Mouse (Mus musculus) heart, embryonic 11.5 days (tissue): ENCODE measurements at regions not wholly inside any gene's neighbourhood (a gene's known extent, or its start where the extent isn't known, plus 50 kb on each side); places are given as distances from the start of the nearest gene placed in this dataset.

Experiments used
- ATAC-seq: fragments of 200-750 bp; cut with Nextera tagmentation; replicated peaks from 2 replicates; pipeline ENCODE4 v1.8.0; 2017; ENCODE audit warnings: moderate library complexity; ENCODE audit not compliant: insufficient number of reproducible peaks, low FRiP score, low TSS enrichment
- H3K27ac ChIP-seq: fragments of 300-500 bp; sonication (generic); 2 replicates; pipeline ENCODE4 v1.5.1; 2014; ENCODE audit warnings: mild to moderate bottlenecking, low read depth, low read length
- H3K27me3 ChIP-seq: fragments of 300-500 bp; sonication (generic); 2 replicates; pipeline ENCODE4 v1.6.1; 2014; ENCODE audit warnings: mild to moderate bottlenecking, low read length, mixed read lengths; ENCODE audit not compliant: control insufficient read depth, insufficient read depth
- H3K36me3 ChIP-seq: fragments of 300-500 bp; sonication (generic); 2 replicates; pipeline ENCODE4 v1.6.1; 2014; ENCODE audit warnings: mild to moderate bottlenecking, low read length, moderate library complexity, mixed read lengths; ENCODE audit not compliant: control insufficient read depth, insufficient read depth
- H3K4me1 ChIP-seq: fragments of 300-500 bp; sonication (generic); 2 replicates; pipeline ENCODE4 v1.6.1; 2014; ENCODE audit warnings: low read length; ENCODE audit not compliant: control insufficient read depth, insufficient read depth
- H3K4me2 ChIP-seq: fragments of 300-500 bp; sonication (generic); 2 replicates; pipeline ENCODE4 v1.6.1; 2014; ENCODE audit warnings: mild to moderate bottlenecking, moderate library complexity
- H3K4me3 ChIP-seq: fragments of 300-500 bp; sonication (generic); 2 replicates; pipeline ENCODE4 v1.5.1; 2014; ENCODE audit warnings: low read depth, low read length
- H3K9ac ChIP-seq: fragments of 300-500 bp; sonication (generic); 2 replicates; pipeline ENCODE4 v1.6.1; 2014; ENCODE audit warnings: mild to moderate bottlenecking, low read depth, low read length, moderate library complexity
- H3K9me3 ChIP-seq: fragments of 300-500 bp; sonication (generic); replicated peaks from 2 replicates; pipeline ENCODE4 v1.6.1; 2016; ENCODE audit warnings: low read length; ENCODE audit not compliant: control insufficient read depth
- WGBS: fragments of 180-500 bp; shearing (Covaris S2); extraction: QIAGEN DNeasy Blood & Tissue Kit; methylation state at CpG from one replicate; pipeline ENCODE4 v1.1.7; 2014; ENCODE audit not compliant: insufficient replicate concordance; 5-methylcytosine and 5-hydroxymethylcytosine counted together

DNA sequence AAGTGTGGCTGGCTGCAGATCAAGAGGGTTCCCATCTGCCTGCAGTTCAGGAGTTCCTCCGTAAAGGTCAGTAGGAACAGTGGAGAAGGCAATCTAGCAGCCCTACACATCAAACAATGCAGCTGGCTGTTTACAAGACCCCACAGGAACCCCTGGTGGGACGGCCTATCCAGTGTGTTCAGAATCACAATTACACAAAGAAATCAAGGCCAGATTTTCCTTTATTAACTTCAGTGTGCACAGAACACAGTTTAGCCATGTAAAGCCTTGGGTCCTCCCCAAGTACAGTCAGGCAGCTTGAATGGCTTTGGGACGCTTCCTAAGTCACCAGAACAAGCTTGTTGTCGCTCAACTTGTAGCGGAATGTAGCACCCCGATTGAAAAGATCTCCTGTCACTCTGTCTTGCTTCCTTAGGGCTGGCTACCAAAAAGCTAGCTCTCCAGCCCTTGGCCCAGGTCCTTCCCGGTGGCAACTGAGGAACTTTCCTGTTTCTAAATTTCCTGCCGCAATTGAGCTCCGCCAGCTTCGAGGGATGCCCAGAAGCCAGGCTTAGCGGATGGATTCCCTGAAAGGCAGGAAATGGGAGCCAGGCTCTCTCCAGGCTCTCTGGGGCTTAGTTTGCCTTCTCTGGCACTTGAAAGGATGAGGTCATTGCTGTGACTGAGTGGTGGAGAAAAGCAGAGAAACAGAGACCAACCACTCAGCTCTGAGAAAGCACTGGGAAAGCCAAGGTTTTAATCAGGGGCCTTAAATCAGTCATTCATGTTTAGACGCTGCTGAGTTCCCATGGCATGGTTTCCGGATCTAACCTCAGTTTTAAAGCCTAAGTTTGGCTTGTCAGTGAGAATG lies 78.1 kb upstream of the Spin1 start:
- WGBS, result 49% methylated on average over 13 of the region's 13 CpGs
- no peak overlapping the region for H3K4me3 ChIP-seq
- H3K9me3 ChIP-seq, result no peaks in the 10 kb centered on the region
- no peaks in the 10 kb centered on the region for H3K36me3 ChIP-seq
- no peak for ATAC-seq
- H3K27ac ChIP-seq, result peak overlapping the region; percentile 64
- no peak overlapping the region for H3K4me2 ChIP-seq
- peaks cover 2% of the 10 kb centered on the region; the same call in 1 of the 2 replicates for H3K4me1 ChIP-seq
- no peaks in the 10 kb centered on the region for H3K27me3 ChIP-seq
- 0 out of 2 replicates have a peak overlapping the region, but pooled peaks have one; percentile 34 for H3K9ac ChIP-seq

DNA sequence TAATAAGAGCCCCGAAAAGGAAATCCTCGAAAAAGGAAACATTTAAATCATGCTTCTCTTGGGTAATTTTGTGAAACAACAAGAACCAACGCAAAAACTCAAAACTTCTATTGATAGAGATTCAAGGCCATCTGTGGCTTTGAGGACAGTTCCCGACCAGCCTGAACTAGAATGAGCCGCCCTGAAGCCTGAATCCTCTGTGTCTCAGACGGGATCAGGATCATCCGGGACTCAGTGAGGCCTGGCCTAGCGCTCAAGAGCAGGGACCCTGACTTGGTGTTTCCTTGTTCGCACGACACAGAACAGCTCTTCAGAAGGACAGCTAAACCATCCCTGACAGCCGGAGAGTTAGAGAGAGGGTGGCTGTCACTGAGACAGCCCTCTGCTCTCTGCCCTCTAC lies 77.4 kb upstream of the Spin1 start:
- no peak overlapping the region for H3K9ac ChIP-seq
- H3K9me3 ChIP-seq, result no peaks in the 10 kb centered on the region
- no peaks in the 10 kb centered on the region for H3K4me1 ChIP-seq
- no peak overlapping the region for H3K4me2 ChIP-seq
- H3K27me3 ChIP-seq, result no peaks in the 10 kb centered on the region
- 79% methylated on average over 11 of the region's 11 CpGs for WGBS
- no peaks in the 10 kb centered on the region for H3K36me3 ChIP-seq
- no peak overlapping the region for H3K4me3 ChIP-seq
- peak overlapping the region; percentile 54; the same call in 1 of the 2 replicates for H3K27ac ChIP-seq
- ATAC-seq, result no peak

DNA sequence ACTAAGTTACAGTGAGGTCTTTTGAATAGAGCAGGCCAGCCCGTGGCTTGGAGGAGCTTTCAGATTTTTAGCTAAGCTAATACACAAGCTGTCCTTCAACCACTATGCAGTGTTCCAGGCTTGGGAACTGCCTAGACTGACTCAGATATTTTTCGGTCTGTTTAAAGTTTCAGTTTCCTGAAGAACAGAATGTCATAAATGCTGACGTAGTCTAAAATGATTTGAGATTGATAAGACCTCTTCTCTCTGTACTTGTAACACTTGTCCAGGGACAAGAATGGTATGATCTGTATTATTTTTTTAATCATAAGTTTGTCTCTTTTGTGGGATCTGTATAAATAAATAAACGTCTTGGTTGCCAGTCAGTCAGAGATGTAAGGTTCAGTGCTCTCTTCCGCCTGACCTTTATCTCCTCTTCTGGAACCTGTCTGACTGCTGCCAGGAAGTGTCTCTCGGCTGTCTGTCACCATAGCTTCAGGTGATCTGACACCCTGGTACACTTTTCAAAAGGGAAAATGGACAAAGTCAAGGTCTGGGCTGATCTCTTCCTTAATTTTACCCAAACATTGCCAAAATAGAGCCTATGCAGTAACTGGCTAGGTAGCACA lies 74.3 kb upstream of the Spin1 start:
- Histone ChIP-seq H3K27me3 (no peaks in the 10 kb centered on the region), H3K9me3 (0 out of 2 replicates have a peak, but pooled peaks cover 2% of the 10 kb centered on the region), H3K9ac (no peak overlapping the region), H3K4me1 (no peaks in the 10 kb centered on the region), H3K4me3 (no peak overlapping the region), H3K4me2 (no peak overlapping the region), H3K27ac (no peak overlapping the region), H3K36me3 (no peaks in the 10 kb centered on the region)
- ATAC-seq, result no peak
- 48% methylated on average over 6 of the region's 6 CpGs for WGBS

DNA sequence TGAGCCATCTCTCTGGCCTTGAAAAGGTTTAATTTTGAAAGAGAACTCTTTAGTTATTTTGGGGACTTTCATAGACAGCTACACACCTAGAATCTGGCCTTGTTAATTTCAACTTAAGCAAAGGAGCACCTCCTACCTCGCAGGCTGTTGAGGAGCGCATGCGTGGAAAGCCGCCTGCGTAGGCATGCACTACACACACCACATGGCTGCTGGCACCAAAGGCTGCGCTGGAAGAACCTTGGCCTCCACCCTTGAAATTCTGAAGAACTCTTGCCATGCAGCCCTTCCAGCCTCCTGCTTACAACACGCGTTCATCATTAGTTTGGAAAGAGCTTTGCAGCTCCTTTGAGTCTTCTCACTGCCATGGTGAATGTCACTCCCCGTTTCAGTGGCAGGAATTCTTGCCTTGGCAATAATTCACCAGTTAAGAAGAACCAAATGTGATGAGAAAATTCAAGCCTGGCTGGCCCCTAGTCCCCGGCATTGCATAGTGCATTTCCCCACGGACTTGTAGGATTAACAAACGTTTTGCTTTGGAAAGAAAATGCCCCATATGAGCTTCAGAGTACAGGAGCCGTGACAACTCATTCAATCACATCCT lies 62.7 kb upstream of the Spin1 start:
- Histone ChIP-seq H3K9ac (no peak overlapping the region), H3K4me3 (no peak overlapping the region), H3K27ac (no peak overlapping the region), H3K4me1 (no peaks in the 10 kb centered on the region), H3K4me2 (no peak overlapping the region), H3K36me3 (no peaks in the 10 kb centered on the region), H3K27me3 (no peaks in the 10 kb centered on the region), H3K9me3 (peaks cover 5% of the 10 kb centered on the region; the same call in 1 of the 2 replicates)
- no peak for ATAC-seq
- 86% methylated on average over 13 of the region's 13 CpGs for WGBS

DNA sequence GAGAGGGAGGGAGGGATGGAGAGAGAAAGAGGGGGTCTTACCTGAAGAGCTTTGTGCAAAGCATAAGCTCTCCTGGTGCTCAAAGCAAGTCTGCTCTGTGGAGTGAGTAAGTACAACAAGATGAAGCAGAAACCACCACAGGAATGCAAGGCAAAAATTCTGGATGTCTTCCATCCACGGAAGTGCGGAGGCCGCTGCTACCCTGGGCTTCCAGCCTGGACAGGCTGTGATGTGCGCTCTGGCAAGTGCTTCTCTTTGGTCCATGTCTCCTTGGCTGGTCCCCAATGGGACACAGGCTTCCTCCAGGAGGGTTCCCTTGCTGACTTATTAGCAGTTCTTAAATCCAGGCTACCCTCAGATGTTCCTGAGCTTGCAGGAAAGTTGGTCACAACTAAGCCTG lies 61.7 kb upstream of the Spin1 start:
- Histone ChIP-seq H3K9ac (no peak overlapping the region), H3K9me3 (peaks cover 11% of the 10 kb centered on the region; the same call in 1 of the 2 replicates), H3K27ac (no peak overlapping the region), H3K4me1 (no peaks in the 10 kb centered on the region), H3K4me2 (no peak overlapping the region), H3K4me3 (no peak overlapping the region), H3K27me3 (no peaks in the 10 kb centered on the region), H3K36me3 (no peaks in the 10 kb centered on the region)
- ATAC-seq, result no peak
- 90% methylated on average over 4 of the region's 4 CpGs for WGBS

DNA sequence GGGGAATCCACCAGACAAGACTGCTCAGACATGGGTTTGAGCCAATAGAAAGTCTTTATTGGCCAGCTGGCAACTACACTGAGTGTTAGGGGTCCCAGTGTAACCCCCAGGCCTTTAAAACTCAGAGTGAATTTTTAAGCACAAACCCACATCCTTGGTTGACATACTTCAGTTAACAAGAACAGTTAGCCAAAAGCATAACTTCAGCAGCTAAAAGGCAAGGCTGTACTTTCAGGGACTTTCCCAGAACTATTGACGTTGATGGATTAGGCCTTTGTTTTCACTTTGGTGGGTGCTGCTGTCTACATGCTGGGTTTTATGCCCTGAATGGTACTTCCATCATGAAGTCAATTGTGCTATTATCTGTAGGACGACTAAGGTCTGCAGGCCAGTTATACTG lies 59.6 kb upstream of the Spin1 start:
- Histone ChIP-seq H3K27me3 (no peaks in the 10 kb centered on the region), H3K4me2 (no peak overlapping the region), H3K27ac (no peak overlapping the region), H3K4me1 (no peaks in the 10 kb centered on the region), H3K9me3 (peaks cover 19% of the 10 kb centered on the region), H3K36me3 (no peaks in the 10 kb centered on the region), H3K9ac (no peak overlapping the region), H3K4me3 (no peak overlapping the region)
- WGBS, result 57% methylated on average over 2 of the region's 2 CpGs
- no peak for ATAC-seq

DNA sequence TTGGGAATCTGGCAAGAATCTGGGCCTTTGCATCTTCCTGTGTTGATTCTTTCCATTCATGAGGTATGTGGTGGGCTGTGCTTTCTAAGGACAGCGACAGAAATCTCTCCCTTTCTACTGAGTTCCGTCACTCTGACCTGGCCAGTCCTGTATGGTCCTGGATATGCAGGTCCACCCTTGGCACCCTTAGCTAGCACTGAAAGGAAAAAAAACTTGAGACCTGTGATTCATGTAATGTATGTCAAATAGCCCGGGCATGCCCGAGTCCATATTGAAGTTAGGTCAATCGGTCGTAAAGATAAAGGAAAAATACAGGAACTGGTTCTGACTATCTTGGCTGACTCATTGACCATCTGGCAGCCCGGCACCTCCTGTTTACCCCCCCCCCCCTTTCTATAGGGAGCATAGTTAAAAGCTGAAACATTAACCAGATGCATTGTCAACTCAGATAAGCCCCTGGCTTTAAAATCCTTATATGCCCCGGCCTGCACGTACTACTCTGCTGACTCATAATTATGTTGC lies 57.7 kb upstream of the Spin1 start:
- no peaks in the 10 kb centered on the region for H3K4me1 ChIP-seq
- no peak overlapping the region for H3K4me2 ChIP-seq
- H3K27ac ChIP-seq, result no peak overlapping the region
- no peaks in the 10 kb centered on the region for H3K36me3 ChIP-seq
- 78% methylated on average over 9 of the region's 9 CpGs for WGBS
- H3K9me3 ChIP-seq, result peaks cover 19% of the 10 kb centered on the region
- ATAC-seq, result no peak
- no peak overlapping the region for H3K9ac ChIP-seq
- H3K27me3 ChIP-seq, result no peaks in the 10 kb centered on the region
- no peak overlapping the region for H3K4me3 ChIP-seq
